Mouse (Mus musculus): ENCODE measurements at regions not wholly inside any gene's neighbourhood (a gene's known extent, or its start where the extent isn't known, plus 50 kb on each side); places are given as distances from the start of the nearest gene placed in this dataset.
A peak's percentile ranks its signal among the peaks of the same experiment; 100 is the strongest.

GRCm38 (mm10) chr19:30406943-30407342, 142.5 kb downstream of the Dkk1 start:
- Histone ChIP-seq H3K36me3 (replicated peaks; ENCODE audit: low read length) (no peaks in the 10 kb centered on the region), H3K27me3 (replicated peaks) (no peaks in the 10 kb centered on the region), H3K9me3 (peaks cover 11% of the 10 kb centered on the region; the same call in 1 of the 2 replicates), H3K4me3 (replicated peaks) (no peak overlapping the region), H3K4me1 (no peaks in the 10 kb centered on the region)
- TF ChIP-seq GATA1 (IDR thresholded peaks at IDR 0.05; ENCODE audit: borderline replicate concordance, low read length) (no peak), FLI1 (IDR thresholded peaks at IDR 0.05; ENCODE audit: low read length) (no peak)

GRCm38 (mm10) chr19:30419556-30420280, 129.7 kb downstream of the Dkk1 start:
- TF ChIP-seq FLI1 (IDR thresholded peaks at IDR 0.05; ENCODE audit: low read length), result no peak
- no peak for TF ChIP-seq GATA1 (IDR thresholded peaks at IDR 0.05; ENCODE audit: borderline replicate concordance, low read length)
- Histone ChIP-seq H3K9me3 (no peaks in the 10 kb centered on the region), H3K36me3 (replicated peaks; ENCODE audit: low read length) (no peaks in the 10 kb centered on the region), H3K4me1 (no peaks in the 10 kb centered on the region), H3K27me3 (replicated peaks) (no peaks in the 10 kb centered on the region), H3K4me3 (replicated peaks) (no peak overlapping the region)

- no peak overlapping the region for H3K4me3 ChIP-seq (replicated peaks)
- no peaks in the 10 kb centered on the region for H3K36me3 ChIP-seq (replicated peaks; ENCODE audit: low read length)
- H3K27me3 ChIP-seq (replicated peaks), result no peaks in the 10 kb centered on the region
- no peaks in the 10 kb centered on the region for H3K9me3 ChIP-seq
- TF ChIP-seq FLI1 (IDR thresholded peaks at IDR 0.05; ENCODE audit: low read length) (no peak), GATA1 (IDR thresholded peaks at IDR 0.05; ENCODE audit: borderline replicate concordance, low read length) (no peak)
- H3K4me1 ChIP-seq, result no peaks in the 10 kb centered on the region
Observed at GRCm38 (mm10) chr19:30425627-30426026, 123.8 kb downstream of the Dkk1 start.

- TF ChIP-seq GATA1 (IDR thresholded peaks at IDR 0.05; ENCODE audit: borderline replicate concordance, low read length) (no peak), FLI1 (IDR thresholded peaks at IDR 0.05; ENCODE audit: low read length) (no peak)
- no peaks in the 10 kb centered on the region for H3K36me3 ChIP-seq (replicated peaks; ENCODE audit: low read length)
- H3K4me1 ChIP-seq, result no peaks in the 10 kb centered on the region
- no peak overlapping the region for H3K4me3 ChIP-seq (replicated peaks)
- H3K9me3 ChIP-seq, result no peaks in the 10 kb centered on the region
- no peaks in the 10 kb centered on the region for H3K27me3 ChIP-seq (replicated peaks)
Observed at GRCm38 (mm10) chr19:30427484-30427883, 122.0 kb downstream of the Dkk1 start.

- no peaks in the 10 kb centered on the region for H3K27me3 ChIP-seq (replicated peaks)
- H3K4me1 ChIP-seq, result no peaks in the 10 kb centered on the region
- H3K4me3 ChIP-seq (replicated peaks), result no peak overlapping the region
- H3K9me3 ChIP-seq, result no peaks in the 10 kb centered on the region
- TF ChIP-seq GATA1 (IDR thresholded peaks at IDR 0.05; ENCODE audit: borderline replicate concordance, low read length) (no peak), FLI1 (IDR thresholded peaks at IDR 0.05; ENCODE audit: low read length) (no peak)
- no peaks in the 10 kb centered on the region for H3K36me3 ChIP-seq (replicated peaks; ENCODE audit: low read length)
Observed at GRCm38 (mm10) chr19:30433141-30433540, 116.3 kb downstream of the Dkk1 start.

- H3K36me3 ChIP-seq (replicated peaks; ENCODE audit: low read length), result no peaks in the 10 kb centered on the region
- no peaks in the 10 kb centered on the region for H3K9me3 ChIP-seq
- H3K4me3 ChIP-seq (replicated peaks), result no peak overlapping the region
- H3K27me3 ChIP-seq (replicated peaks), result no peaks in the 10 kb centered on the region
- no peaks in the 10 kb centered on the region for H3K4me1 ChIP-seq
- TF ChIP-seq FLI1 (IDR thresholded peaks at IDR 0.05; ENCODE audit: low read length) (no peak), GATA1 (IDR thresholded peaks at IDR 0.05; ENCODE audit: borderline replicate concordance, low read length) (no peak)
Observed at GRCm38 (mm10) chr19:30435054-30435738, 114.3 kb downstream of the Dkk1 start.

GRCm38 (mm10) chr19:30450869-30451542, 98.5 kb downstream of the Dkk1 start:
- H3K9me3 ChIP-seq, result no peaks in the 10 kb centered on the region
- no peaks in the 10 kb centered on the region for H3K36me3 ChIP-seq (replicated peaks; ENCODE audit: low read length)
- H3K4me3 ChIP-seq (replicated peaks), result peak overlapping the region; percentile 59
- TF ChIP-seq GATA1 (IDR thresholded peaks at IDR 0.05; ENCODE audit: borderline replicate concordance, low read length), result no peak
- TF ChIP-seq FLI1 (IDR thresholded peaks at IDR 0.05; ENCODE audit: low read length), result no peak
- H3K27me3 ChIP-seq (replicated peaks), result no peaks in the 10 kb centered on the region
- H3K4me1 ChIP-seq, result peaks cover 3% of the 10 kb centered on the region; the same call in 1 of the 2 replicates

GRCm38 (mm10) chr19:30451543-30451920, 97.9 kb downstream of the Dkk1 start:
- Histone ChIP-seq H3K4me1 (peaks cover 3% of the 10 kb centered on the region; the same call in 1 of the 2 replicates), H3K9me3 (no peaks in the 10 kb centered on the region), H3K4me3 (replicated peaks) (no peak overlapping the region), H3K27me3 (replicated peaks) (no peaks in the 10 kb centered on the region), H3K36me3 (replicated peaks; ENCODE audit: low read length) (no peaks in the 10 kb centered on the region)
- no peak for TF ChIP-seq FLI1 (IDR thresholded peaks at IDR 0.05; ENCODE audit: low read length)
- TF ChIP-seq GATA1 (IDR thresholded peaks at IDR 0.05; ENCODE audit: borderline replicate concordance, low read length), result no peak

GRCm38 (mm10) chr19:30452671-30453070, 96.8 kb downstream of the Dkk1 start:
- Histone ChIP-seq H3K4me3 (replicated peaks) (no peak overlapping the region), H3K4me1 (peaks cover 3% of the 10 kb centered on the region; the same call in 1 of the 2 replicates), H3K27me3 (replicated peaks) (no peaks in the 10 kb centered on the region), H3K9me3 (no peaks in the 10 kb centered on the region), H3K36me3 (replicated peaks; ENCODE audit: low read length) (no peaks in the 10 kb centered on the region)
- TF ChIP-seq GATA1 (IDR thresholded peaks at IDR 0.05; ENCODE audit: borderline replicate concordance, low read length) (no peak), FLI1 (IDR thresholded peaks at IDR 0.05; ENCODE audit: low read length) (no peak)

GRCm38 (mm10) chr19:30483436-30483835, 66.0 kb downstream of the Dkk1 start:
- TF ChIP-seq GATA1 (IDR thresholded peaks at IDR 0.05; ENCODE audit: borderline replicate concordance, low read length) (no peak), FLI1 (IDR thresholded peaks at IDR 0.05; ENCODE audit: low read length) (no peak)
- no peaks in the 10 kb centered on the region for H3K27me3 ChIP-seq (replicated peaks)
- H3K4me3 ChIP-seq (replicated peaks), result no peak overlapping the region
- no peaks in the 10 kb centered on the region for H3K36me3 ChIP-seq (replicated peaks; ENCODE audit: low read length)
- no peaks in the 10 kb centered on the region for H3K9me3 ChIP-seq
- no peaks in the 10 kb centered on the region for H3K4me1 ChIP-seq
